ENCODE assay signal across 19 mouse cellular contexts in genomic region chr3:53036076-53036475, GRCm38 (mm10). TPM values are rescaled to one million over a fixed set of nuclear protein-coding genes. Genes with fewer than 3 reads are reported as not detected.
"Had no signal": no experiment of that assay in that cellular context is flagged by ENCODE, and none has a peak within 500 bp of the region (broad histone marks: within the 10 kb centered on the region; RNA-seq: fewer than 3 reads in every experiment).

No protein-coding gene starts in this region.

- H3K9ac ChIP-seq: kidney, embryonic 15.5 days; liver, embryonic 13.5 days; lung, embryonic 14.5 days; neural tube, embryonic 12.5 days; neural tube, embryonic 15.5 days had no signal

- ATAC-seq: lung, postnatal 0 days had no signal

- H3K4me2 ChIP-seq: kidney, embryonic 15.5 days; liver, embryonic 13.5 days; lung, embryonic 14.5 days; midbrain, embryonic 11.5 days; neural tube, embryonic 12.5 days; neural tube, embryonic 15.5 days had no signal

- H3K36me3 ChIP-seq: kidney, embryonic 15.5 days; liver, embryonic 13.5 days; neural tube, embryonic 12.5 days; neural tube, embryonic 15.5 days had no signal

- H3K27ac ChIP-seq: kidney, embryonic 15.5 days; layer of hippocampus, adult 2 months; left cerebral cortex, adult 2 months; liver, embryonic 13.5 days; macrophage; neural tube, embryonic 12.5 days; neural tube, embryonic 15.5 days had no signal

- DNase-seq: kidney, adult 8-10 months; kidney, postnatal 25 days; layer of hippocampus, adult 9-11 months; layer of hippocampus, postnatal 36 days; liver, embryonic 13.5 days; lung, embryonic 14.5 days; midbrain, embryonic 14.5 days; right cerebral cortex, adult 18-20 months; thymus, adult 18-20 months; thymus, postnatal 36 days had no signal

- H3K9me3 ChIP-seq: kidney, embryonic 15.5 days; liver, embryonic 13.5 days; neural tube, embryonic 12.5 days; neural tube, embryonic 15.5 days had no signal

- H3K4me3 ChIP-seq: kidney, embryonic 15.5 days; layer of hippocampus, adult 2 months; left cerebral cortex, adult 2 months; liver, embryonic 13.5 days; neural tube, embryonic 12.5 days; neural tube, embryonic 15.5 days had no signal

RNA-seq across cellular contexts. Expression of gene Lhfp, which starts 5.3 kb away (rescaled TPM):
- total RNA-seq: megakaryocyte-erythroid progenitor cell, adult 5-6 weeks had no signal
